Mouse (Mus musculus) brain, embryonic 18.5 days (tissue): ENCODE data around the gene Pla2g2f.

ENCODE experiments used
- DNase-seq: peaks from one replicate; pipeline ENCODE4 v3.0.0-alpha.2; 2012; ENCODE audit warnings: low read depth, low spot score

Pla2g2f gene

DNA sequence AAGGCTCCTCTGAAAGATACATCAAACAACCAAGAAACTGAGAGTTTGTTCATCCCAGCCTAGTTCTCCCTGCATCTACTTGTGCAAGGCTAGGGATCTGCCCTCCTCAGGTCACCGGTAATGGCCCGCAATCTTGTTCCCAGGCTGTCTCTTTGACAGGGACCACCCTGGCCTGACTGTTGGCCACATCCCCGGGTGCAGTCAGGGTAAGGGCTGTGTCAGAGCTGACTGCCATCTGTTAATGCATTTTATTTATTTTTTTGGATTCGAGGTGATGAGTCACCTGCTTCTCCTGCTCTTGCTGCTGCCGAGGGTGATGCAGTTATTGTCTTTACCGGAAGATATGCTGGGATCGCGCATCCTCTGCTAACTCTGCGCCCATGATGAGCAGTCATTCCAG, 40.7 kb downstream of the Pla2g2f start:
- DNase-seq: no peak

DNA sequence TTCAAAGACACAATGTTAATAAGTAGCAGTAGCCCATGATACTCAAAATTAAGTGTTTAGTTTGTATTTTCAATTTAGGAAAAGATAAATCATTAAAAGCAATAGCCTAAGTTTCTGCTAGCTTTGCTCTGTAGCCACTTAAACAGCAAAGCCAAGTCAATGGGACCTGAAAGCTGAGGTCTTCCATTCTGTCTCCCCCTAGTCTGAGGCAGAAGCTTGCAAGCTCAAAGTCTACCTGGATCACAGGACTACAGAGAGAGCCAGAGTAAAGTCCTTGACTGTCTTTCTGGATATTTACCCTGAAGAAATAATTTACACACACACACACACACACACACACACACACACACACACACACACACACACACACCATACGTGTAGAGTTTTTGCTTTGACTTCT, 43.2 kb downstream of the Pla2g2f start:
- DNase-seq: no peak

DNA sequence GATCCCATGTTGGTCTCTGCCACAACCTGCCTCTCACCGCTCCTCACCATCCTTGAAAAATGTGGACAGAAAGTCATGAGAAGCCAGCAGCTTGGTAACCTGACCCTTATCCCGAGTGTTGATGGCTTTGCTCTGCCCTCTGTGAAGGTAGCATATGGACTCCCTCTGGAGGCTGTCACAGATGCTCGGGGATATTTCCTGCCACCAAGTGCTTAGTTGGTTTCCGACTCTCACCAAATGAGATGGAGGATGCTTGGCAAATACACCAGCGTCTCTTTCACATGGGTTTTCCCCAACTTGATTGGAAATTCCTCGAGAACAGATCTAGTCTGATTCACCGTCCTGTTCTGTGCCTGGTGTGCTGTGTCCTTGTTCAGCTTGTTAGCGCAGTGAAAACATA, 44.8 kb downstream of the Pla2g2f start:
- no peak for DNase-seq

DNA sequence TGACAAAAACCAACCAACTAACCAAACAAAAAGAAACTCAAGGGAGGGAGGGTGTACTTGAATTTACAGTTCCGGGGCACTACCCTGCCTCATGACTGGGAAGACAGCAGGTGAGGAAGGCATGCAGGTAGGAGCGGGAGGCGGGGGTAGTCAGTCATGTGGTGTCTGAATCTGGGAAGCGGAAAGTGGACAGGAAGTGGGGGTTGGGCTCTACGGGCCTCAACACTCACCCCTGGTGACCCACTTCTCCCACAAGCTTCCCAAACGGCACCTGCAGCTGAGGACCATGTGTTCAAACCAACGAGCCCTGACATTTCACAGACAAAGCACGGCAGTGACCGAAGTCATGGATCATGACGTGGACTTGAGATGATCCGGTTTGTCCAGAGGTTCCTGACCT, 45.3 kb downstream of the Pla2g2f start:
- no peak for DNase-seq

DNA sequence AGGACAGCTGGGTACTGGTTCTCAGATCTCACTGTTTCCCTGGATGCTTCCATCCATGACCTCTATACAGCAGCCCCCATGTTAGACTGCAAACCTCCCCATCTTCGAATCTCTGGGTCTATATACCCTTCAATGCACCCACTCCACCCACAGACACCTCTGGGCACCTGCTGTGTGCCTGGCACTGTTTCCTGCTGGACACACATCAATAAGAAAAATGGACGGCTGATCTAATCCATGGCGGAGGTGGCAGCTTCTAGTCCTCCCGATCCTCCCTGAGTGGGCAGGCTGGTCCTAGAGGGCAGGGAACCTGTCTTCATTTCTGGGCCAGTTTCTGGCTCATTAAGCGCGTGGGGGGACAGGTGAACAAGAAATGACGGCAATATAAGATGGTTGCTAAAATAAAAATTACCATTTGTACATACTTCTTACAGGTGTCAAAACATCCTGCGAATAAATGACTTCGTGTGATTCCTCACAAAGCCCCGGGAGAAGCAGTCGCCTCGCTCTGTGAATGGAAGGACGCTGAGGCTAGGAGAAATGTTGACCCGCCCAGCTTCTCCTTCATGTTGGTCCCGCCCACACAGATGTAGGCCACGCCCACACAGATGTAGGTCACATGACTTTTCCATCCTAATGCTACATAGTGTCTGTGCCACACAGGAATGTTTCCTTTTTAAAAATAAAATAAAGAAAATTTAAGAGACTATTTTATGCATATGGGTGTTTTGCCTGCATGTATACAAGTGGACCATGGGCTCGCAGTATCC, 46.2 kb downstream of the Pla2g2f start:
- DNase-seq: no peak

DNA sequence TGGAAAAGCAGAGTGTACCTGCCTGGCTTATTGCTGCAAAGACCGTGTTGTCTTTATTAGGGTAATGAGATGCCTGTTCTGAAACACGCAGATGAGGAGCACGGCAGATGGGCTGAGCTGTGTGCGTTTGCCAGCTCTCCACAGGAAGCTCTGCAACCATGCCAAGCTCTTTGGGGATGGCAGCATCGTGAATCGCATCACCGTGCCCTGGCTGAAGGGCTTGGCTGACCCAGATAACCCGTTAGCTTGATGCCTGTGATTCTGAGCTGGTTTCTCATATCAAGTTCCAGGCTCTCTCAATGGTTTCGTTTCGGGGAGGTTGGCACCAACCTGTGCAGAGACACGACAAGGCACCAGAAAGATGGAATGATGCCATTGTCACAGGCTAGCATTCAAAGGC, 46.8 kb downstream of the Pla2g2f start:
- peak; percentile 47 for DNase-seq

DNA sequence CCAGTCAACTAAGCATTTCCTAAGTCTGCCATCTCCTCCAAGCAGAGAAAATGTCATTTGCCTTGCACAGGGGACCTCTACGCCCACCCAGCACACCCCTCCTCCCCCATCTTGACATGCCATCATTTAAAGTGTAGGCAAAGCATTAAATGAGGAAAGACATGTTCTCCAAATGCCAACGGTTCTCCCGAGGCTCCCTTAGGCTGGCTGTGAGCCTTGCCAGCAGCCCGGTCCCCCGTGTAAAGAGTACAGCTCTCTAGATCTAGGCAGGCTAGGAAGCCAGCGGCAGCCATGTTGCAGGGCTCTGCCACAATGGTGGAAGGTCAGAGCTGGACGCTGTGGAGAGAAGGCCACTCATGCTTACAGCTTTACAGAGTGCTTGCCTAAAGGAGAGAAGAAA, 47.5 kb downstream of the Pla2g2f start:
- DNase-seq: no peak

DNA sequence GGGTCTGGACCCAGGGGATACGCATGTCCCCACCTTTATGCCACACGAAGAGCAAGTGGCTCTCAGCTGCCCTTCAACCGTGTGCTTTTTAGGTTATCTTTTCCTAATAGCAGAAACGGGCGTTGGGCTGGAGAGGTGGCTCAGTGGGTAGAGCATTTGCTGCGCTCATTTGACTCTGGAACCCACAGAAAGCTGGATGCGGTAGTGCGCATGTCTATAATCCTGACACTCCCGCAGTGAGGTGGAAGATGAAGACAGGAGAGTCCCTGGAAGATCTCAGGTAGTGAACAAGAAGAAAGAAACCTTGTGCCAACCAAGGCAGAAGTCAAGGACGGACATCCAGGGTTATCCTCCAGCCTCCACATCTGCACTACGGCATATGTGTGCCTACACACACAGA, 48.2 kb downstream of the Pla2g2f start:
- no peak for DNase-seq

DNA sequence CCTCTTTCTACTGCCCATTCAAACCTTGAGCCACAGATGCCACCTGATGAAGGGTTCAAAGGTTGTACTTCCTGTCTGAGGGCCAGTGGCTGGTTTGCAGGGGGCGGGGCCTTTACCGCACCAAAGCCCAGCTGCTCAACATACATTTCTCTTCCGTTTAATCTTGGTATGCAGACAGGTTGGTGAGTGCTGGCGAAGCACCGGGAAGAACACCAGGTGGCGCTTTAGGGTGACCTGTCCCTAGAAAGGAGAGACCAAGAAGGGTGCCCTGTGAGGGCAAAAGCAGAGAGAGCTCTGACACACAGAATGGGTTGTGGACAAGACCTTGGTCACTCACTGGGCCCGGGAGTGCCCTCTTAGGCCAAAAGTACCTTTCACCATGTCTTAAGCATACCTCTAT, 48.8 kb downstream of the Pla2g2f start:
- DNase-seq: no peak

DNA sequence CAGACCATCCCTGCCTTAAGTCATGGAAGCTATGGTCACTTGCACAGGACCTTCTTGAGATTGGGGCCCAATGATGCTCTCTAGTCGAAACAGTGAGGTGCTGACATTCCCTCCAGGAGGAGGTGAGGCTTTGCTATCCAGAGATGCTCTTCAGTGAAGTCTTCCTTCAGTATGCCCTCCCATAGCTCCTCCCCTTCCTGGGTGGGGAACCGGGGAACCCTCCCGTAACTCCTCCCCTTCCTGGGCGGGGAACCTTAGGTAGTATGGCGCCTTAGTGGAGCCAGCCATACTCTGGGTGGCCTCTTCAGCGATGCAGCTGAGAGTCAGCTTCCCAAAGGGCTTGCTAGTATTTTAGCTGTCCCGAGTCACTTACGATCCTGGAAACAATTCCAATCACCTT, 50.8 kb downstream of the Pla2g2f start:
- DNase-seq: no peak

DNA sequence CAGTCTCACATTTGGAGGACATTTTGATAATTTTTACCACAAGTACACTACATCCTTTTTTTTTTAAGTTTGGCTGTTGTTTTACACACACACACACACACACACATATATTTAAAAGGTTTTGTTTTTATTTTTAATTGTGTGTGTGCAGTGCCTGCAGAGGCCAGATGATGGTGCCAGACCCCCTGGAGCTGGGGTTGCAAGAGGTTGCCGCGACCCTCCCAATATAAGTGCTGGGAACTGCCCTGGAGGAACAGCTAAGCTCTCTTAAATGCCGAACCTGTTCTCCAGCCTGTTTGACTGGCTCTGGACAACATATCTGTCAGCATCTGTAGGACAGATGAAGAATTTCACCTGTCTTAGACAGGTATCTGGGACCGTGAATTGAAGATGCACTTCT, 53.3 kb downstream of the Pla2g2f start:
- no peak for DNase-seq

DNA sequence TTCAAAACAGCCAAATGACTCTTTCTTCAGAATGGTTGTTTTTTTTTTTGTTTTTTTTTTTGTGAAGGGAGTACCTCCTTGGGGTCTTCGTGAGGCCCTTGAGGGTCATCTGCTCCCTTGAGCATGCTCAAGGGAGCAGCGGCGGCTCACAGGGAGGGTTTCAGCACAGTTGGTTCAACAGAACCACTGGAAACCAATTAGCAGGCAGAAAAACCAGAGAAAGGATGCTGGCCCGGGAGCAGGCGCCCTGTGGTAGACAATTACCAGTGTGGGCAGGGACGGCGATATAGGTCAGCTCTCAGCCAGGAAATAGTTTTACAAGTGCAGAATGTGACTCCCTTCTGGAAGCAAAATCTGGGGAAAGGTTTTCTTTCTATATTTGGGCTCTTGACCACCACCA, 53.8 kb downstream of the Pla2g2f start:
- no peak for DNase-seq

DNA sequence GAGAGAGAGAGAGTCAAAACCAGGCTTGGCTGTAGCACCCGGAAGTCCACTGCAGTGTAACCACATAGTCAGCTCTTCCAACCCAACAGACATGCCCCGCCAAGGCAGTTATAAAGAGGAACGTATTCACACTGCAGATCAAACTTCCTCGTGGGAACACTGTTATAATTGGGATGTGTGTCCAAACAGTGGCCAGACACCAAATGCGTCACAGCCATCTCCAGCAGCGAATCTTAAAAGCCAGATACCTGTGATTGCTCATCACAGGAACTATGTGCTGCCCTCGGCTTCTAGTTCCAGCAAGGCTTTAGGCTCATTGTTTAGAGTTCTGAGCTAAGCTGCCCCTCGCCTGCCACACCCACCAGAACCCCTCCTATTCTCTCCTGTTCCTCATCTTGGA, 54.9 kb downstream of the Pla2g2f start:
- DNase-seq: no peak

DNA sequence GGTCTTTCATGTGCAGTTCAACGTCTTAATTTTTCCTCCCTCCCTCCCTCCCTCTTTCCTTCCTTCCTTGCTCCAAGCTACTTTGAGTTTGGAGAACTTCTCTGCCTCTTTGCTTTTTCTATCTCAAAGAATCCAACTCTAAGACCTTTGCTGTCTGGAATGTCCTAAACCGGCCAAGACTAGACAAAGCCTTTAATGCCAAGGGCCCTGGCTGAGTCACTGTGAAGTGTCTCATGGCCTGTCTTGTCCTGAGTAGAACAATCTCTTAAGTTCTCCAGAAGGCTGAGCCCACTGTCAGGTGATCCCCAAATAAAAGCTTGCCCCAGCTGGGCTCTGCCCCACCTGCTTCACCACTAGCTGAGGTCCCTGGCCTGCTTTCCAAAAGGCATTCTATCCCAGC, 55.4 kb downstream of the Pla2g2f start:
- no peak for DNase-seq

DNA sequence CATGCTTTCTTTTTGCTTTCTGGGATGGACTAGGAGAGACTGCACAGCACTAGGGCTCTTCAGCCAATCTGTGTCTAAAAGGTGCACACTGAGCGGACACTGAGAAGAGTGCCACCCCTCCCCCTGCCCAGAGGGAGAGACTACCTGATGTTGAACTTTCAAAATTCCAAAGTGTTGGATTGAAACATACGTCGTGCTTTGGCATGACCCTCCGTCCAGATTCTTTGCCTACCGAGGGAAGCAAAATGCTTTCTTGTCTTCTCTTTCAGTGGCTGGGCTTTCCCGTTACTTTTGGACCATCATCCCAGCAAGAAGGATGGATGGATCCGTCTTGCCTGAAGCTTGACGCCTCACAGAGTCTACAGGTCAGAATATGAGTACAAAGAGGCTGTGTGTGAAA, 56.3 kb downstream of the Pla2g2f start:
- DNase-seq: no peak
